Mouse (Mus musculus) neural tube, embryonic 12.5 days (tissue): ENCODE measurements at regions not wholly inside any gene's neighbourhood (a gene's known extent, or its start where the extent isn't known, plus 50 kb on each side); places are given as distances from the start of the nearest gene placed in this dataset.
"Not testable (repeated sequence)": the region's sequence is repeated elsewhere in the genome, so short reads cannot be mapped to it uniquely, and the experiment has no call there.

ENCODE experiments used
- ATAC-seq: fragments of 200-750 bp; cut with Nextera tagmentation; 2 replicates; pipeline ENCODE4 v1.8.0; 2017; ENCODE audit warnings: low read depth, mild to moderate bottlenecking, moderate TSS enrichment, moderate library complexity; ENCODE audit not compliant: low FRiP score
- H3K27ac ChIP-seq: fragments of 300-500 bp; sonication (generic); 2 replicates; pipeline ENCODE4 v1.5.1; 2016
- H3K27me3 ChIP-seq: fragments of 300-500 bp; sonication (generic); replicated peaks from 2 replicates; pipeline ENCODE4 v1.6.1; 2016; ENCODE audit warnings: mild to moderate bottlenecking
- H3K36me3 ChIP-seq: fragments of 300-500 bp; sonication (generic); 2 replicates; pipeline ENCODE4 v1.6.1; 2016; ENCODE audit warnings: mild to moderate bottlenecking
- H3K4me1 ChIP-seq: fragments of 300-500 bp; sonication (generic); 2 replicates; pipeline ENCODE4 v1.6.1; 2016
- H3K4me2 ChIP-seq: fragments of 300-500 bp; sonication (generic); replicated peaks from 2 replicates; pipeline ENCODE4 v1.6.1; 2016; ENCODE audit warnings: mild to moderate bottlenecking
- H3K4me3 ChIP-seq: fragments of 300-500 bp; sonication (generic); 2 replicates; pipeline ENCODE4 v1.5.1; 2016
- H3K9ac ChIP-seq: fragments of 300-500 bp; sonication (generic); 2 replicates; pipeline ENCODE4 v1.6.1; 2016; ENCODE audit warnings: mild to moderate bottlenecking
- H3K9me3 ChIP-seq: fragments of 300-500 bp; sonication (generic); 2 replicates; pipeline ENCODE4 v1.6.1; 2016; ENCODE audit warnings: mild to moderate bottlenecking
- WGBS: fragments of 180-500 bp; shearing (Covaris S2); methylation state at CpG from one replicate; pipeline ENCODE4 v1.1.7; 2016; 5-methylcytosine and 5-hydroxymethylcytosine counted together

DNA sequence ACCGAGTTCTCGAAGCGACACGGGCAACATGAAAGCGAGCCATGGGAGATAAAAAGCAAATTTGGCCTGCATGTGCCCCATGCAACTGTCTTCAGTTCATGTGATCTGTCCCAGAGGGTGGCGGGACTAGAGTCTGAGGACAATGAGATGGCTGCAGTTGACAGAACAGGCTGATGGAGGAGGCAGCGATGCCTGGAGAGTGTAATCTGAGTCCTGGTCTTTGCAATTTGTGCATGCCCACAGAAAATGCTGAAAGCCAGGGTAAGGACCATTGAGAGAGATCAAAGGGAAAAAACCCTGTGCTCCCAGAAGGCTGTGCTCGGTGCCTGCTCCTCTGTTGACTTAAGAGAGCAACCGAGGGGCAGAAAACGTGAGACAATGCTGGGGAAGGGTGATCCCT, 624.8 kb upstream of the BB014433 start:
- no peaks in the 10 kb centered on the region for H3K36me3 ChIP-seq
- H3K4me3 ChIP-seq, result no peak overlapping the region
- 53% methylated on average over 10 of the region's 10 CpGs for WGBS
- H3K4me2 ChIP-seq, result no peak overlapping the region
- no peaks in the 10 kb centered on the region for H3K9me3 ChIP-seq
- no peaks in the 10 kb centered on the region for H3K4me1 ChIP-seq
- no peak overlapping the region for H3K27ac ChIP-seq
- ATAC-seq, result no peak
- H3K9ac ChIP-seq, result no peak overlapping the region
- no peaks in the 10 kb centered on the region for H3K27me3 ChIP-seq

DNA sequence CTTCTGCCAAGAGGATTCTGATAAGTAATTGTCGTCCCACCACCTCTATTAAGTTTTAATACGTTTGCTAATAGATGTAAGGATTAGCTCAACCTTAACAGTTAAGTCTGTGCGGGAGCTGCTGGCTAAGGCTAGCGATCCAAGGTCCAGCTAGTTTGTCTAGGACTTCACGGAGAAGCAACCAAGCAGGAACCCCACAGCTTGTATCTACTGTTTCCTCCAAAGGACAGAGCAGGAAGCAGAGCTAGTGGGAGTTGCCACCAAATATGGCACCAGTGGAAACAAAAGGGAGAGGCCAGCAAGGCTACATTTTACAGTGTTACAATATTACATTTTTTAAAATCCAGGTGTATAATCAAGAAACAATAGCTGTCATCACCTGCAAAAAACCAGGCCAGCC, 624.4 kb upstream of the BB014433 start:
- Histone ChIP-seq H3K4me3 (no peak overlapping the region), H3K36me3 (no peaks in the 10 kb centered on the region), H3K4me2 (no peak overlapping the region), H3K9me3 (no peaks in the 10 kb centered on the region), H3K27ac (no peak overlapping the region), H3K27me3 (no peaks in the 10 kb centered on the region), H3K4me1 (no peaks in the 10 kb centered on the region), H3K9ac (no peak overlapping the region)
- ATAC-seq, result no peak
- 87% methylated on average over 5 of the region's 5 CpGs for WGBS

DNA sequence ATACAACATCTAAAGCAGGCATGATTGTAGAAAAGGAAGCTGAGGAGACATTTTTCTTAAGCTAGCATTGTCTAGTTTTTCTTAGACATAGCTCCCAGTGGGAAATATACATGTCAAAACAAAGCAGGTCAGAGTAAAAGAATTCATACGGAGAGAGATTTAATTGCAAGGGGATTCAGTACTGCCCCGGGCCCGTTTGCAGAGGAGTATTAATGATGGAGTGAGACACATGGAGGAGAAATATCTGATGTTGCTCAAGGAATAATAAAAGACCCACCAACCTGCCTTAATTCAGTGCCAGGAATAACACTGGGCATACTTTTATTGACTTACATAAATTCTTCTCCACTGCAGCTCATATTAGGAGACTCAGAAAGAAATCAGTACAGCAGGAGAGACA, 623.6 kb upstream of the BB014433 start:
- Histone ChIP-seq H3K9ac (no peak overlapping the region), H3K36me3 (no peaks in the 10 kb centered on the region), H3K27ac (no peak overlapping the region), H3K4me2 (no peak overlapping the region), H3K4me1 (no peaks in the 10 kb centered on the region), H3K4me3 (no peak overlapping the region), H3K9me3 (no peaks in the 10 kb centered on the region), H3K27me3 (no peaks in the 10 kb centered on the region)
- WGBS, result 72% methylated on average over 3 of the region's 3 CpGs
- ATAC-seq, result no peak

DNA sequence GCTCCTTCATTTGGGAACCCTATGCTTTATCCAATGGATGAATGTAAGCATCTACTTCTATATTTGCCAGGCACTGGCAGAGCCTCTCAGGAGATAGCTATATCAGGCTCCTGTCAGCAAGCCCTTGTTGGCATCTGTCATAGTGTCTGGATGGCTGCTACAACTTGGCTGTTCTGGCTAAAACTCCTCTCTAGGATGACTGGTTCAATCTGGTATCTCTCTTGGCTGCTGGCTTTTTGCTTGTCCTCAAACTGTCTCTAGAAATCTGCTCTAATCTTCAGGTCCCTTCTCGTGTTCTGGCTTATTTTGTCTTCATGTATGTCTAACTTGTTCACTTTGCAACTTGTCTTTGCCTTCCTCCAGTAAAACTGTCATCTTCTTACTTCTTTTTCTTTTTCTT, 614.7 kb upstream of the BB014433 start:
- Histone ChIP-seq H3K4me1 (no peaks in the 10 kb centered on the region), H3K27me3 (no peaks in the 10 kb centered on the region), H3K9ac (no peak overlapping the region), H3K4me3 (no peak overlapping the region), H3K36me3 (no peaks in the 10 kb centered on the region), H3K9me3 (no peaks in the 10 kb centered on the region), H3K4me2 (no peak overlapping the region), H3K27ac (no peak overlapping the region)
- no peak for ATAC-seq
- 62% methylated on average over 1 of the region's 1 CpGs for WGBS

DNA sequence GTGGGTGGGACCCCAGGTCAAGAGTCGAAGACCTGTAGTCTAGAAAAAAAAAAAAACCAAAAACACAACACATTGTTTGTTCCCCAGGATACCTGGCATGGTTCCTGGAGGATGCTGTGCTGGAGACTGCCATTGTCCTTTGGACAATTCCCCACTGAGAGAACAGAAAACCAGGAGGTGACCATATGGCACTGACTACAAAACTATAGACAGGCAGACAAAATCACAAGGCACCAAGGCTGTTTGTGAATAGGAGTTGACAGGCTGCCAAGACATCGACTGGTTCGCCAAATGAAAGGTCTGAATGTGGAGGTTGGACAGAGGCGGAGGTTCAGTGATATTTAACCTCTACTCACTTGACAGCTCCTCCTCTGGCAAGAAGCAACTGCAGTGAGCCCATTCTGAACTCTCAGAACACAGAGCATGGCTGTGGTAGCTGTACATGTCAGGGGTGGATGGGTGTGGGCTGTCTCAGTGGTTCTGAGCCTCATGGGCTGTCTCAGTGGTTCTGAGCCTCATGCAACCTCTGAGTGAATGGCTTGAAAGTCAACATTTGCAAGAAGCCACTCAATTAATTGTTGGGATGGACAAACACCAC, 589.0 kb upstream of the BB014433 start:
- ATAC-seq, result no peak
- H3K4me2 ChIP-seq, result no peak overlapping the region
- H3K9ac ChIP-seq, result no peak overlapping the region
- peaks cover 8% of the 10 kb centered on the region; the same call in 1 of the 2 replicates for H3K9me3 ChIP-seq
- H3K27me3 ChIP-seq, result no peaks in the 10 kb centered on the region
- no peak overlapping the region for H3K27ac ChIP-seq
- H3K36me3 ChIP-seq, result no peaks in the 10 kb centered on the region
- 85% methylated on average over 4 of the region's 4 CpGs for WGBS
- no peaks in the 10 kb centered on the region for H3K4me1 ChIP-seq
- no peak overlapping the region for H3K4me3 ChIP-seq

DNA sequence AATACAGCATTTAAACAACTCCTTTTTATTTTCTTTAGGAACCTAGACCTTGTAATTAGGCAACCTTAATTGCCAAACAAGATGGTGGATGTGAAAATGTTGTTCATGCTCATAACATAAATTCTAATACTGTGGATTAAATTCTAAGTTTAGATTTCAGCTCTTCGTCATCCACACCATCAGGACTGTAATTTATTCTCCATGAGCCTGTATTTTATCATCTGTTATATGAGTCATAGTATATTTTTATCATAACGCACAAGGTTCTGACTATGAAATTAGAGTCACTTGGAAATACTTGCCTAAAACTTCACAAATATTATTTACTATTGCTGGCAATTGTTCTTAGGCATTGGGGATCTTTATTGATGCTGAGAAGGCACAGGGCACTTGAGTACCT, 582.7 kb upstream of the BB014433 start:
- Histone ChIP-seq H3K4me3 (no peak overlapping the region), H3K4me2 (no peak overlapping the region), H3K9me3 (no peaks in the 10 kb centered on the region), H3K4me1 (no peaks in the 10 kb centered on the region), H3K9ac (no peak overlapping the region), H3K36me3 (no peaks in the 10 kb centered on the region), H3K27me3 (no peaks in the 10 kb centered on the region), H3K27ac (no peak overlapping the region)
- 90% methylated on average over 2 of the region's 2 CpGs for WGBS
- ATAC-seq, result no peak

DNA sequence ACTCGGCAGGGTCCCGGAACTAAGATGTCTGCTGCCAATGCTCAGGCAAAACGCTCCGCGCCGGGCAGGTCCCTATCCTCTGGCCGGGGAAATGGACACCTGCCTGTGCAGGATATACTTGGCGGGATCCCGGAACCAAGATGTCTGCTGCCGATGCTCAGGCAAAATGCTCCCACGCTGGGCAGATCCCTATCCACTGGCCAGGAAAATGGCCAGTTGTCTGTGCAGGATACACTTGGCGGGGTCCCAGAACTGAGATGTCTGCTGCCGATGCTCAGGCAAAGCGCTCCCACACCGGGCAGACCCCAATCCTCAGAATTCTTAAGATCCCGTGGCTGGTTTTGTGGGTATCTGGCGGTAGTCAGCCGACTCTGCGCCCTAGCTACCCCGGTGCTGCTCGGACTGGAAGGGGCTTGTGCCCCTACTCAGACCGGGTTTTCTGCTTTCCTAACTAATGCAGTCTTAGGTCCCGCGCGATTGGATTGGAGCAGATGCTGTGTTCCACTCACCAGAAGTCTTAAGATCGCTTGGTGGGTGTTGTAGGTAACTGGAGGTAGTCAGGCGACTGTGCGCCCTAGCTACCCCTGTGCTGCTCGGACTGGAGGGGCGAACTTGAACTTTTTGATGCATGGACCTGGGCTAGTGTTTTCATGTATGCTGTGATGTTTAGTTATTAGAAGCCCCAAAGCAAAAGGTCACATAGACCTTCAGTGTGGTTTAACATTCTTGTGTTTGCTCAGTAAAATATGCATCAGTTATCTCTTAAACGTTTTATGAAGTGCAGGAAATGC, 577.9 kb upstream of the BB014433 start:
- ATAC-seq, H3K4me3 ChIP-seq, H3K9me3 ChIP-seq, H3K4me1 ChIP-seq, H3K36me3 ChIP-seq, H3K27me3 ChIP-seq, H3K4me2 ChIP-seq, H3K9ac ChIP-seq, H3K27ac ChIP-seq: not testable (repeated sequence)
- 88% methylated on average over 31 of the region's 31 CpGs for WGBS

DNA sequence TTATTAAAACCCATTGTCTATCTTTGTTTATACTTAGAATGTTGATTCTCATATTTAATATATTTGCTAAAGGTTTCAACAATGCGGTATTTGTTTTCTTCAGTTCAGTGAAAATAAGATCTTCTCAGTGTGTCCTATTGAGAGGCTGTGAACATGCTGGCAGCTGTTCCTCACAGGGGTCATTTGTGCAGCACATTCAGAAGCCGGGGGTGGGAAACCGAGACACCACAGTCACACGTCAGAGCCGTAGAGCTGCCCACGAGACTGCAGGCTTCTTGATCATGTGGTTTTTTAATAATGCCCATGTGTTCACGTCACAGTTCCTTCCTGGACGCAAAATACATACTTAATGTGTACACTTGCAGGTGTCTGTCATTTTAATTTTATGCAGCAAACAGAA, 564.3 kb upstream of the BB014433 start:
- no peak overlapping the region for H3K4me2 ChIP-seq
- no peak for ATAC-seq
- WGBS, result 54% methylated on average over 8 of the region's 8 CpGs
- no peaks in the 10 kb centered on the region for H3K9me3 ChIP-seq
- H3K27me3 ChIP-seq, result no peaks in the 10 kb centered on the region
- no peaks in the 10 kb centered on the region for H3K4me1 ChIP-seq
- H3K9ac ChIP-seq, result no peak overlapping the region
- H3K4me3 ChIP-seq, result no peak overlapping the region
- H3K36me3 ChIP-seq, result no peaks in the 10 kb centered on the region
- no peak overlapping the region for H3K27ac ChIP-seq

DNA sequence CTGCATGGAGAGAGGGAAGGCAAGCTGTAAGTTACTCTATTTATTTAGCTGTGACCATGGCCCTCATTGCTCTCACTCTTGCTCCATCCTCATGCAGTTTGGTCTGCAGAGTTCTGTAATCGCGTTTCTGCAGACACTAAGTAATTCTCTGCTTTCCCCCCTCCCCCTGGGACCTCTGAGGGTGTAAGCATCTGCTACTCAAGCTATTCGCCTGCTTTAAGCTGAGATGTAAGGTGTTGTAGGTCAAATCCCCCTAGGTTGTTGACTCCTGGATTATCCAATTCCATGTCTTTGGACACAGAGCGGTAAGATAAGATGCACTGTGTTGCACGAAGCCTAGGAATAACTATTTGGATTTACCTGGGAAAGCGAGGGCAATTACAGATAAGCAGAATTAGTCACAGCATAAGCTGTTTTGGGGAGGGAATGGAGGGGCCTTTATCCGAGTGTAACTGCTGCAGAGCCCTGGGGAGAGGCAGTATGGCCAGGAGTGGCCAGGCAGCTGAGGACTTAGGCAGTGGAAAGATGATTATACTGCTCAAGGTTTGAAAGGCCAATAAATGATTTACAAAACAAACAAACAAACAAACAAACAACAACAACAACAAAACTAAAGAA, 561.8 kb upstream of the BB014433 start:
- no peak overlapping the region for H3K4me2 ChIP-seq
- H3K9me3 ChIP-seq, result no peaks in the 10 kb centered on the region
- H3K4me3 ChIP-seq, result no peak overlapping the region
- ATAC-seq, result no peak
- H3K36me3 ChIP-seq, result no peaks in the 10 kb centered on the region
- 71% methylated on average over 7 of the region's 7 CpGs for WGBS
- H3K27ac ChIP-seq, result no peak overlapping the region
- no peak overlapping the region for H3K9ac ChIP-seq
- H3K4me1 ChIP-seq, result no peaks in the 10 kb centered on the region
- no peaks in the 10 kb centered on the region for H3K27me3 ChIP-seq

DNA sequence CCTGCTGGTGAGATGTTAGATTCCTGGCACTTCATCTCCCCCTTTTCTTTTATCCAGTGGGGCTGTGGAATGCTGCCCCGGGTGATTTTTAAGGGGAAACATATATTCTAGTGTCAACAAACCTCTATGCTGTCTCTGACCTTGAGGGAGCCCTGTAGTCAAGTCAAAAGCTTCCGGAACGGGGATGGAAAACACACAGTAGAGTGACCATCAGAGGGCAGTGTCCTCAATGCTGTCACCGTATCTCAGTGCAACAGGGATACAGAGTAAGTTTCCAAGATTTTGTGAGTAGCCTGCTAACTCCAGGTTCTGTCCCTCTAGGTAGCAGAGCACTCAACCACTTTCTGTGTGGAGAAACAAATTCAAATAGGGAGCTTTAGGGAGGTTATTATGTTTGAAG, 555.7 kb upstream of the BB014433 start:
- H3K27ac ChIP-seq, result no peak overlapping the region
- H3K9me3 ChIP-seq, result no peaks in the 10 kb centered on the region
- H3K4me2 ChIP-seq, result no peak overlapping the region
- no peaks in the 10 kb centered on the region for H3K4me1 ChIP-seq
- WGBS, result 79% methylated on average over 4 of the region's 4 CpGs
- no peak for ATAC-seq
- H3K4me3 ChIP-seq, result no peak overlapping the region
- H3K27me3 ChIP-seq, result no peaks in the 10 kb centered on the region
- H3K36me3 ChIP-seq, result no peaks in the 10 kb centered on the region
- no peak overlapping the region for H3K9ac ChIP-seq

DNA sequence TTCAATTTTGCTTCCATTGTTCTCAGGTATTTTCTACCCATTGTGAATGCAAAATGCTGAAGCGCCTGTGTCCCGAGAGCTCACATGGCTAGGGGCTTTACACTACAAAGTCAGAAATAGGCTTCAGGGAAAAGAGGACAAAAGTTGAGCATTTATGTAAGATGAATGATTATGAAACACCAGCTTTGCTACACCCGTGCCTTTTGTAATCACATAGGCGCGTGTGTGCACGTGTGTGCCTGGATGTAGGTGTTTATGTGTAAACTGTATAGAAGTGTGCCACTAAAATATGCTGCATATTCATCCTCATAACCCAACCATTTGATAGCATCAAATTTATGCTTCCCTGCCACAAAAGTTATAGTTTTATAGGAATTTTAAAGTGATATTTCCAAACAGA, 547.2 kb upstream of the BB014433 start:
- no peak overlapping the region for H3K4me3 ChIP-seq
- H3K9me3 ChIP-seq, result no peaks in the 10 kb centered on the region
- no peaks in the 10 kb centered on the region for H3K4me1 ChIP-seq
- H3K4me2 ChIP-seq, result no peak overlapping the region
- no peaks in the 10 kb centered on the region for H3K27me3 ChIP-seq
- WGBS, result 91% methylated on average over 6 of the region's 6 CpGs
- H3K36me3 ChIP-seq, result no peaks in the 10 kb centered on the region
- H3K9ac ChIP-seq, result no peak overlapping the region
- no peak for ATAC-seq
- no peak overlapping the region for H3K27ac ChIP-seq

DNA sequence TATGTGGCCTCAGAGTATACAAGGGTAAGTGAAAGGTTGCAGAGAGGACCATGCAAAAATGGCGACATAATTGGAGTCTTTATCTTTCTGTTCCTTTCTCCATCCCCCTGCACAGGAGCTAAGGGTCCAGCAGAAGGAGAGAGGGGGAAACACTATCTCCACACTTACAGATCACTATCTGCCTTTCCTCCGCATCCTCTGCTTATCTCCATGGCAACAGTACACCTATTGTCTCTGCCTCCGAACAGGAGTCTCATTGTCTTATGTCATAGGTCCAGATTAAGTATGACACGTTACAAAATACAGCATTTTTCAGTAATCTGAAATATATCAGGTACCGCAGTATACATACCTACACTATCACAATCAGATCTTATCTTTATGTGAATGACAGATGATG, 537.9 kb upstream of the BB014433 start:
- ATAC-seq, result no peak
- WGBS, result 64% methylated on average over 5 of the region's 5 CpGs
- no peak overlapping the region for H3K4me3 ChIP-seq
- H3K4me1 ChIP-seq, result no peaks in the 10 kb centered on the region
- H3K27me3 ChIP-seq, result no peaks in the 10 kb centered on the region
- H3K9me3 ChIP-seq, result no peaks in the 10 kb centered on the region
- no peaks in the 10 kb centered on the region for H3K36me3 ChIP-seq
- H3K27ac ChIP-seq, result no peak overlapping the region
- H3K9ac ChIP-seq, result no peak overlapping the region
- H3K4me2 ChIP-seq, result no peak overlapping the region

DNA sequence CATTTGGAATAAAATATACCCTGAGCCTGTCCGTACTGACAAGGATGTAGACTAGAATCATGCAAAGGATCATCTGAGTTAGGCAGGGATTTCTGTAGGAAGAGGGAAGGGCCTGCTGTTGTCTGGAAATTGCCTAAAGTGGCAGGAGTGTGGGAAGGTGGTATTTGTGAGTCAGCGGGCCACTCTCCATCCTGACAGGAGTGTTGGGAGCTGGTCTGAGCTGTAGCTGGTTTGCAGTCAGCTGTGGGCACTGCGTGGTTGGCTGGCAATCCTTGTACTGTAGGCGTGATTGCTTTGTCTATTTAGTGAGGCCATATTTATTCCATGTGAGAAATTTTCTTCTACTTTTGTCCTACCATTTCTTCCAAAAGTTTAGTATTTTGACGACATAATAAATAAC, 524.2 kb upstream of the BB014433 start:
- no peak overlapping the region for H3K27ac ChIP-seq
- H3K36me3 ChIP-seq, result no peaks in the 10 kb centered on the region
- no peaks in the 10 kb centered on the region for H3K9me3 ChIP-seq
- ATAC-seq, result no peak
- no peak overlapping the region for H3K4me3 ChIP-seq
- no peaks in the 10 kb centered on the region for H3K27me3 ChIP-seq
- no peak overlapping the region for H3K4me2 ChIP-seq
- no peak overlapping the region for H3K9ac ChIP-seq
- H3K4me1 ChIP-seq, result no peaks in the 10 kb centered on the region
- 90% methylated on average over 5 of the region's 5 CpGs for WGBS
